Mouse (Mus musculus): ENCODE results near the gene Prlhr.

DNA sequence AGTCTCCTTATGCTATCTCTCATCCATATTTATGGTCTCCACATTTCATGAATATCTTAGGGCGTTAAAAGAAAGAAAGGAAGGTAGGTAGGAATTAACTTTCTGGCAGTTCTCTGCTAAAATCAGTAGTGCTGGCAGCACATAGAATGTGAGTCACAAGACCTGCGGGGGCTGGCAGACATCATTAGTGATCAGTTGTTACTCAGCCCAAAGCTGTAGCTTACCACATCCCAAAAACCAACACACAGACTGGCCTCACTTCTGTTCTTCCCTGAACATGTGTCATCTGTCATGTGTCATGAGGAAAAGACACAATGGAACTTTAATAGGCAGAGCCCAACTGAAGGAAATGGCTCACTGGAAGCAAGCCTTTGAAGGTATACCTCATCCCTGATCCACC is 9.0 kb downstream of the Prlhr start:
- TF ChIP-seq MYOD1 (IDR thresholded peaks at IDR 0.05; ENCODE audit: control insufficient read depth in 1 of 3, insufficient read length in 2 of 3, low read depth in 2 of 3) = no peak
- TF ChIP-seq REST (IDR thresholded peaks at IDR 0.05; ENCODE audit: insufficient read depth, insufficient read length) = no peak
- TF ChIP-seq TCF12 (IDR thresholded peaks at IDR 0.05; ENCODE audit: insufficient read depth, poor library complexity, severe bottlenecking) = no peak
- no peak for TF ChIP-seq POLR2A (IDR thresholded peaks at IDR 0.05; ENCODE audit: insufficient read length, low read depth)
- TF ChIP-seq USF1 (IDR thresholded peaks at IDR 0.05; ENCODE audit: low read depth) = peak; percentile 6
- no peak for TF ChIP-seq E2F4 (IDR thresholded peaks at IDR 0.05; ENCODE audit: insufficient read depth)
- no peak for TF ChIP-seq CEBPB (IDR thresholded peaks at IDR 0.05; ENCODE audit: insufficient read depth, poor library complexity, severe bottlenecking)
- TF ChIP-seq TCF3 (IDR thresholded peaks at IDR 0.05; ENCODE audit: insufficient read length, low read depth) = no peak
- no peak for TF ChIP-seq POLR2AphosphoS2 (IDR thresholded peaks at IDR 0.05; ENCODE audit: insufficient read length, low read depth)
